Mouse (Mus musculus): ENCODE data around the gene Klrb1a. TPM values are rescaled to one million over a fixed set of nuclear protein-coding genes. Genes with fewer than 3 reads are reported as not detected.
"Not testable (repeated sequence)": the region's sequence is repeated elsewhere in the genome, so short reads cannot be mapped to it uniquely, and the experiment has no call there.

Klrb1a gene
- polyA plus RNA-seq, 1 experiment from 2014 or later, result not detected

DNA sequence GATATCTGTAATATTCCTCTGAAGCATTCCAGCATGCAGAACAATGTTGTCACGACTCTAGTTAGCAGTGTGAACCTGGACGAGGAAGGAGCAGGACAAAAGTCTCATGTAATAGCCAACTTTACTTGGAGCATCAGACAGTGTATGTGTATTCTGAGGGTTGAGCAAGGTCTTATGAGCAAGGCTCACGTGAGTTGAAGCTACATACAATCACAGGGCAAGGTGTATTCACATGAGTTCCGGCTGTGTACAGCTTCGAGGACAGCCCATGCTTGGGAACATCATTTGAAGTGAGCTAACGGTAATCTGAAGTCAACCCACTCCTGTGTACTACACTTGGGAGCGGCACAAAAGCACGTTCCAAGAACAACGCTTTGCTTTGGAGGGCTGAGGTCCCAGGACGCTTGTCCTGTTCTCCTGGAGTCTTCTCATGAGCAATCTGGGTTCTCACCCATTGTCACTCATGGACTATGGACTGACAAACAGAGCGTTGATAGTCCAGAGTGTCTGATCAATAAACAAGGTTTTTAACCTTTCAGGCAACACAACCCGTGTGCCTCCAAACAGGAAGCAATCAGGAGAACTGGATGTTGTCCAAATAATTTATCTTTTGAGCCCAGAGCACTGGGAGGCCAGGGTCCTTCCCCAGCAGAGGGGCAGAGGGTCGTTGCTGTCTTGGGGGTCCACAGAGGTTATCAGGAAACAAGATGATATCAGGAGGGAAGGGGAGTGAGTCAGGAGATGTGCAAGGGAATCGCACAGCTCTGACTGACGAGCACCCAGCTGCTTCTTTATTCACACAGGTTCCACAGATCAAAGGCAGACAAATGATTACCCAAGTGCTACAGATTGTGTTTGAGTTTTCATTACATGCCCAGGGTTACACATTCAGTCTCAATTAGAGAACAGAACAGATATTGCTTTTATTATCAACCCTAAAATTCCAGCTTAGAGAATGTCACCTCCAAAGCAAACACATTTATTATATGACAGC, 7.9 kb upstream of the Klrb1a start:
- not testable (repeated sequence) for H3K4me2 ChIP-seq (replicated peaks); H3K4me1 ChIP-seq; H3K4me3 ChIP-seq; H3K9me3 ChIP-seq; H3K27ac ChIP-seq (replicated peaks); H3K27me3 ChIP-seq; ATAC-seq (ENCODE audit: low FRiP score, low read depth); H3K36me3 ChIP-seq; H3K9ac ChIP-seq (replicated peaks)
- WGBS, result 84% methylated on average over 15 of the region's 15 CpGs

DNA sequence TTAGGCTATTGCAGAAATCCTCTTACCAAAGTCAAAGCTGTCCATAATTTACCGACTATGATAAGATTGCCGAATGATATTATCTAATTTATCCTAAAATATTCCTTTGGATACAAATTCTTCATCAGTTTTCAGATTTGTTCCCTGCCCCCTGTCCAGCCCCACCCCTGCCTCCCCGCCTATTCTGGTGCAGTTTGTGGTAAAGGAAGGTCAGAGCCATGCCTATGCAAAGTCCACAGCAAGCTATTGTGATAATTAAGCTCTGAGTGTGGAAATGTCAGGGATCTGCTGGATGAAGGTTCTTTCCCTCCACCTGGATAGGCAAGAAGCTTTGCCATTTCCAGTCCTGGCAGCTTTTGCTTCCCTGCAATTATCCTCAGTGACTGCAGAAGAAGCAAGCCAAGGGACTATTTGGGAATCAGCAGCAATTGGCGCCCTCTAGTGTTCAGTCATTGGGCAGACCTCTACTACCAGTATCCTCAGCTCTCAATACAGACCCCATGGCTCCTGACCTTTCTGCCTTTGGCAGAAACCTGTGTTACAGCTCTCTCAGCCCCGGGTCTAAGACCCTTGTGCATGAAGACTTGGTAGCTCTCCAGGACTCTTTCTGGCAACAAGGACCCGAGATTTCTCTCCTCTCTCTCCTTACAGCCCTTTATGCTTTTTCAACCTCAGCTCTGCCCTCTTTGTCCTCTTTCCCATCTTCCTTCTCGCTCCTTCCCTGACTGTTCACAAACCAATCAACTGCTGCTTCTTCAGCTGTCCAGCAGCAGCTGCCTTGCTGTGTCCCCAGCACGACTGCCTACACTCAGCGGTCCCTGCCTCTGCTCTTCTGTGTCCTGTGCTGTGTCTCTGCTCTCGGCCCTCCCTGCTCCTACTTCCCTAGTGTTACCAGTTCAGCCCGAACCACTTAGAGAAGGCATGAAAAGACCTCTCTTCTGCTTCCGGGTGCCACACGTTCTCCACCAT, 6.7 kb upstream of the Klrb1a start:
- not testable (repeated sequence) for H3K9me3 ChIP-seq; H3K36me3 ChIP-seq; H3K4me1 ChIP-seq; H3K4me2 ChIP-seq (replicated peaks); H3K27me3 ChIP-seq; H3K4me3 ChIP-seq; H3K27ac ChIP-seq (replicated peaks); H3K9ac ChIP-seq (replicated peaks)
- WGBS, result 52% methylated on average over 13 of the region's 13 CpGs
- peak; percentile 93 for ATAC-seq (ENCODE audit: low FRiP score, low read depth)

DNA sequence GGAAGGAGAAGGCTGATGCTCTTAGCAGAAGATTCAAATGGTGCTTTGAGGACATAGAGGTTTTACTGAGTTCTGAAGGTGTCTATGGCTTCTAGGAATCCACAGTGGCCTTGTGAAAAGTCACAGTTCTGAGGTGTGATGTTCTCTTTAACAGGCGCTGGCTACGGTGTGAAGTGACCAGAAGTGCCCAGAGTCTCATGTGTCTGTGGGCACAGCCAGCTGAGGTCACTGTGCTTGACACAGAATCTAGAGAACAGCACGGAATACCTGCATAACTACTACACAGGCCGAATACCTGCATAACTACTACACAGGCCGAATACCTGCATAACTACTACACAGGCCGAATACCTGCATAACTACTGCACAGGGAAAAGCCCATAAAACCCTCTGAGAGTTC, 1.9 kb upstream of the Klrb1a start:
- not testable (repeated sequence) for H3K4me2 ChIP-seq (replicated peaks); H3K9me3 ChIP-seq; H3K27ac ChIP-seq (replicated peaks); H3K4me1 ChIP-seq; H3K27me3 ChIP-seq; H3K36me3 ChIP-seq; ATAC-seq (ENCODE audit: low FRiP score, low read depth); H3K9ac ChIP-seq (replicated peaks); H3K4me3 ChIP-seq
- 96% methylated on average over 6 of the region's 6 CpGs for WGBS

DNA sequence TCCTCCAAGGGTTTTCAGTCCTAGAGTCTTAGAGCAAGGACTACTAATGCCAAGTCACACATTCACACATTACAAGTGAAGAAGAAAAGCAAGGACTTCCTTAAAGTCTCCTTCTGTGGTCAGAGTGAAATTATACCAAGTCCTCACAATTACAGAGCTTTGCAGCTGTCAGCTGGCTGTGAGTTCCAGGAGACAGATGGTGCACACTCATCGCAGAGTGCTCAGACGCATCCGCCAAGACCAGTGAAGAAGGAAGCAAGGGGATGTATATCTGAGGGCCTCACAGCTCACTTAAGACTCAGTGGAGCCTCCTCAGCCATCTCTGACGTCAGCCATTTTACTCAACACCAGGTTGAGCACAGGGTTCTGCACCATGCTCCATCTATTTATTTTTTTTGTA, 1.1 kb upstream of the Klrb1a start:
- Histone ChIP-seq H3K27ac (replicated peaks) (no peak overlapping the region), H3K4me1 (no peaks in the 10 kb centered on the region), H3K4me2 (replicated peaks) (no peak overlapping the region), H3K4me3 (no peak overlapping the region), H3K36me3 (no peaks in the 10 kb centered on the region), H3K27me3 (no peaks in the 10 kb centered on the region), H3K9ac (replicated peaks) (no peak overlapping the region), H3K9me3 (no peaks in the 10 kb centered on the region)
- WGBS, result 90% methylated on average over 4 of the region's 4 CpGs
- ATAC-seq (ENCODE audit: low FRiP score, low read depth), result no peak

DNA sequence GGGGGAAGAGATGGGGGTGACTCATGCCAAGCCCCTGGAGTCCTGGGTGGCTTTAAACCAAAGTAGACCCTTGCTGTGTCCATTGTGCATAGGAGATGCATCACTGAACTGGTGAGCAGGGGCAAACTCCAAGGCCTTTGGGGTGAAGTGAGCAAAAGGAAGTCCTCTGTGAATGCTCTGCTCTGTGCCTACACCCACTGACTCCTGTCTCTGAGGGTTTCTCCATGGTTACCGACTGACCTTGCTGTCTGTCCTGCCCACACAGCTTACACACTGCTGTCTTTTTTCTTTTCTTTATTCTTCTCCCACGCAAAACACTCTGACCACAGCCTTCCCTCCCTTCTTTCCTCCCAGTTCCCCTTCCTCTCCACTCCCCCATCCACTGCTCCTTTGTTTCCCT, 600 bp downstream of the Klrb1a start:
- no peak for ATAC-seq (ENCODE audit: low FRiP score, low read depth)
- no peaks in the 10 kb centered on the region for H3K27me3 ChIP-seq
- no peak overlapping the region for H3K27ac ChIP-seq (replicated peaks)
- H3K9me3 ChIP-seq, result no peaks in the 10 kb centered on the region
- H3K4me1 ChIP-seq, result no peaks in the 10 kb centered on the region
- no peak overlapping the region for H3K4me3 ChIP-seq
- no peak overlapping the region for H3K4me2 ChIP-seq (replicated peaks)
- no peaks in the 10 kb centered on the region for H3K36me3 ChIP-seq
- H3K9ac ChIP-seq (replicated peaks), result no peak overlapping the region
- WGBS, result 53% methylated on average over 2 of the region's 2 CpGs

DNA sequence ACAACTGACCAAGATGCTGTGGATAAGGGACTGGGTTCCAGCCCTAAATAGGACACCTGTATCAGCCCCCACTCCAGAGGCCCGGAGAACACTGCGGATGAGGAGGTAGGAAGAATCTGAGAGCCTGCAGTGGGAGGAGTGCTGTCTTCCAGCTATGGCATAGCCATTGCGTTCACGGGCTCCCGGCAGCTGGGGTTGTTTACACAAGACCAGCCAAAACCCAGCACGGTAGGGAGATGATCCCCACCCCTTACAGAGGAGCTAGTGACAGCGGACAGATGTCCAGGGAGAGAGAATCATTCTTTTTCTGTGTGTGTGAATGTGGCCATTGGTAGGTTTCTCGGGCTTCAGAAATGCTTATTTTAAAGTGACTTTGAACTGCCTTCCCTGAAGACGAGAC, 17.0 kb downstream of the Klrb1a start:
- Histone ChIP-seq H3K9me3 (no peaks in the 10 kb centered on the region), H3K4me2 (replicated peaks) (no peak overlapping the region), H3K27me3 (no peaks in the 10 kb centered on the region), H3K27ac (replicated peaks) (no peak overlapping the region), H3K4me1 (peaks cover 7% of the 10 kb centered on the region; the same call in 1 of the 2 replicates), H3K4me3 (no peak overlapping the region), H3K36me3 (no peaks in the 10 kb centered on the region), H3K9ac (replicated peaks) (no peak overlapping the region)
- WGBS, result 72% methylated on average over 9 of the region's 9 CpGs
- ATAC-seq (ENCODE audit: low FRiP score, low read depth), result no peak

DNA sequence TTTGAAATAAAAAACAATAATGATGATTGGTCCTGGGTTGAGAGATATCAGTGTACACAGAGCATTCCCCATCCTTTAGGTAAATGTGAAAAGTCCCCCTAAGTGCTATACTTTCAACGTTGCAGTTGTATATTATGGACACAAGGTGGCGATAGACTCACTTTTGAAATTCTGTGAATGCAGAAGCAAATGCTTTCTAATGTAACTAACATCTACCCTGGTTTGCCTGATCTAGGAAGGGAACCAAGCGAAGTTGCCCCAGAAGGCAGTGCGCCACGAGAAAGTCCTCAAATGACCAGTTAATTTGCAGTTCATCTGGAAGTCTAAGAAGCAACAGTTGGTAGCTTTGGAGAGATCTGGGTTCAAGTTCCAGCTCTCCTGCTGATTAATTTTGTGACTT, 18.8 kb downstream of the Klrb1a start:
- WGBS, result 38% methylated on average over 5 of the region's 5 CpGs
- Histone ChIP-seq H3K4me1 (peaks cover 7% of the 10 kb centered on the region; the same call in 1 of the 2 replicates), H3K4me2 (replicated peaks) (no peak overlapping the region), H3K4me3 (no peak overlapping the region), H3K36me3 (no peaks in the 10 kb centered on the region), H3K9me3 (no peaks in the 10 kb centered on the region), H3K27me3 (no peaks in the 10 kb centered on the region), H3K9ac (replicated peaks) (no peak overlapping the region), H3K27ac (replicated peaks) (no peak overlapping the region)
- ATAC-seq (ENCODE audit: low FRiP score, low read depth), result no peak

DNA sequence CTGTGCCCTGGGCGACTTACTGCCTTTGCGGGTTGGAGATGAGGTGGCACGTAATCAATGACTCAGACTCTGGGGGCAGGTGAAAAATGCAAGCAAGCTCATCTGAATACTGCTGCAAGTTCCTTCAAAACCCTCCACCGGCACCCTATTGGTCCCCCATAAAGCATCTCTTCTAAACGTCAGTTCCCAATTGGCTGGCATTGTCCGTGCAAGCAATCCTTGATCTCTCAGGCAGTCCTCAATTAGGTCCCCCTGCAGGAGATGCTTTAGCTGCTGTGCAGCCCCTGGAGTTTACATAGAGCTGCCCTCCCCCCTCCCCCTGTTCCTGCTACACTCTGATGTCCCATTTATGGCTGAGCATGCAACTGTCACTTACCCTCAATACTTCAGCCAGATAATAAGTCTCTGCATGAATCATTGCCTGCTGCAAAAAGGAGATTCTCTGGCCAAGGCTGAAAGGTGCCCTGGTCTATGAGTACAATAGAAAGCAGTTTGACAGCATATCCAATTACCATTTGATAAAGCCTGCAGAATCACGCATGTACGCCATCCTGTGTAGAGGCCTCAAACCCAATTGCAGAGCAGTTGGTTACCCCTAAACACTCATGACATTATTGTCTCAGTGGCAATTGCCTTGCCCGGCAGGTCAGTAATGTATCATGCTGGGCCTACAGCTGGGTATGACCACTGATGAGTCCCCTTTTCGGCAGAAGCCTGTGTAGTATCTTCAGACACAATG, 20.7 kb downstream of the Klrb1a start:
- H3K9ac ChIP-seq (replicated peaks), result no peak overlapping the region
- no peaks in the 10 kb centered on the region for H3K36me3 ChIP-seq
- H3K4me1 ChIP-seq, result peaks cover 7% of the 10 kb centered on the region; the same call in 1 of the 2 replicates
- no peak overlapping the region for H3K4me2 ChIP-seq (replicated peaks)
- no peak overlapping the region for H3K27ac ChIP-seq (replicated peaks)
- WGBS, result 54% methylated on average over 10 of the region's 10 CpGs
- no peak overlapping the region for H3K4me3 ChIP-seq
- H3K27me3 ChIP-seq, result no peaks in the 10 kb centered on the region
- peak; percentile 69 for ATAC-seq (ENCODE audit: low FRiP score, low read depth)
- H3K9me3 ChIP-seq, result no peaks in the 10 kb centered on the region

DNA sequence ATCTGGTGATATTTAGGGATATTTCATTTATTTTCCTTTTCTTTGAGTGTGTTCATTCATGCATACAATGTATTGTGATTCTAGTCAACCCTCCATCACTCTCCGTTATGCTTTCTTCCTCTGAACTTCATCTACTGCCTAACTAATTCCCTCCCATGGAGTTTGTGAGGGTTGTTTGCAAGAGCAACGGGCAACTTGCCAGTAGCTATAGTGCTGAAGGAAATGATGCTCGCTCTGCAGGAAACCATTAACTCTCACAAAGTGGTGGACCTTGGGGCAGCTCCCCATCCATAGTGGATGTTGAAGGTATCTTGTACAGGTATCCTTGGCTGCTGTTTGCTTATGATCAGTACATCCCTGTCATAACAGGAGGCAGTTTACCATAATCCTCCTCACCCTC, 21.3 kb downstream of the Klrb1a start:
- 0 out of 2 replicates have a peak, but pooled peaks have one; percentile 1 for ATAC-seq (ENCODE audit: low FRiP score, low read depth)
- Histone ChIP-seq H3K27me3 (no peaks in the 10 kb centered on the region), H3K36me3 (no peaks in the 10 kb centered on the region), H3K4me3 (no peak overlapping the region), H3K4me1 (peaks cover 7% of the 10 kb centered on the region; the same call in 1 of the 2 replicates), H3K9me3 (no peaks in the 10 kb centered on the region), H3K4me2 (replicated peaks) (no peak overlapping the region), H3K9ac (replicated peaks) (no peak overlapping the region), H3K27ac (replicated peaks) (no peak overlapping the region)
- WGBS, result 48% methylated on average over 3 of the region's 3 CpGs

DNA sequence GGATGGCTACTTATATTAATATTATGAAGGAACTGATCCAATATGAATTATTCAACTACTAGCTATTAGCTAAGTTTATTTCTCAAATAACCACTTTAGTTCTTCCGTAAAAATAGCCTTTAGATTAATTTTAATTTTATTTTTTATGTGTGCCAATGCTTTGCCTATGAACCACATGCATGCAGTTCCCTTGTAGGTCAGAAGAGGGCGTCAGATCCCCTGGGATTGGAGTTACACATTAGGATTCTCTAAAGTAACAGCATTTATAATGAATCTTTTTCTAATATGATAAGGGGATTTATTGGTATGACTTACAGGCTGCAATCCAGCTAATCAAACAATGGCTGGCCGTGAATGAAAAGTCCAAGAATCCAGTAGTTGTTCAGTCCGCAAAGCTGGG, 23.8 kb downstream of the Klrb1a start:
- H3K4me1 ChIP-seq, result peaks cover 10% of the 10 kb centered on the region; the same call in 1 of the 2 replicates
- ATAC-seq (ENCODE audit: low FRiP score, low read depth), result no peak

DNA sequence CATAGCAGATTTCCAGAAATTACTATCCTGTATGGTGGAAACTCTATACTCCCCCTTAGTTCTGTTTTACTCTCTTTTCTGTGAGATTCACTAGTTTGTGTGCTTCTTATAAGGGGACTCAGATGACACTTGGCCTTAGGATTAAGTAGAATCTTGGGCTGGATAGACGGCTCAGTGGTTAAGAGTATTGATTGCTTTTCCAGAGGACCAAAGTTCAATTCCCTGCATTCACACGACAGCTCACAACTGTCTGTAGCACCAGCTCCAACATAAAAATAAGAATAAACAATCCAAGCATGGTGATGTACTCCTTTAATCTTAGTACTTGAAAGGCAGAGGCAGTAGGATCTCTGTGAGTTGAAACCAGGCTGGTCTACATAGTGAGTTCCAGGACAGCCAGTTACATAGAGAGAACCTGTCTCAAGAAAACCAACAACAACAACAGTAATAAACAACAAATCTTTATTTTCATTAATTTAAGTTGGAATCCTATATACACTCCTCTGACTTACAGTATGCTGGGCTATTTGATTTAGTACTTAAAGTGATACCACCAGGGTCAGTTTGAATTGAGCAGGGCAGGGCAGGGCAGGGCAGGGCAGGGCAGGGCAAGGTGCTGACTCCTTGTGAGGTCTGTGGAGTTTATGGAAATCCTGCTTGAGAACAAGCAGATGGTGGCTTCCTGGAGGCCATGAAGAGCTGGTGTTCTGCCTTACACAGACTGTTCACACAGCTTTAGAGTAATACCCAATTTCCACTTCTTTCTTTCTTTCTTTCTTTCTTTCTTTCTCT, 24.9 kb downstream of the Klrb1a start:
- H3K27me3 ChIP-seq, result no peaks in the 10 kb centered on the region
- no peaks in the 10 kb centered on the region for H3K36me3 ChIP-seq
- no peaks in the 10 kb centered on the region for H3K9me3 ChIP-seq
- no peak overlapping the region for H3K4me2 ChIP-seq (replicated peaks)
- 36% methylated on average over 2 of the region's 2 CpGs for WGBS
- no peak overlapping the region for H3K27ac ChIP-seq (replicated peaks)
- H3K9ac ChIP-seq (replicated peaks), result no peak overlapping the region
- H3K4me1 ChIP-seq, result peaks cover 10% of the 10 kb centered on the region; the same call in 1 of the 2 replicates
- ATAC-seq (ENCODE audit: low FRiP score, low read depth), result no peak
- H3K4me3 ChIP-seq, result no peak overlapping the region

More for the DNA sequence above, 23.8 kb downstream of the Klrb1a start:
- Histone ChIP-seq H3K4me3 (no peak overlapping the region), H3K27ac (replicated peaks) (no peak overlapping the region), H3K36me3 (no peaks in the 10 kb centered on the region), H3K27me3 (no peaks in the 10 kb centered on the region), H3K4me2 (replicated peaks) (no peak overlapping the region), H3K9ac (replicated peaks) (no peak overlapping the region), H3K9me3 (no peaks in the 10 kb centered on the region)
- WGBS, result 61% methylated on average over 4 of the region's 4 CpGs

Measured in midbrain, embryonic 12.5 days (tissue).